Mouse (Mus musculus) myocyte (in vitro differentiated cells): ENCODE measurements at regions not wholly inside any gene's neighbourhood (a gene's known extent, or its start where the extent isn't known, plus 50 kb on each side); places are given as distances from the start of the nearest gene placed in this dataset.
A peak's percentile ranks its signal among the peaks of the same experiment; 100 is the strongest.
"Not testable (repeated sequence)": the region's sequence is repeated elsewhere in the genome, so short reads cannot be mapped to it uniquely, and the experiment has no call there.

Experiments
- H3K27me3 ChIP-seq: one replicate; pipeline ENCODE4 v1.6.1; 2011; ENCODE audit not compliant: control insufficient read depth, insufficient read depth, insufficient read length
- H3K36me3 ChIP-seq: one replicate; pipeline ENCODE4 v1.6.1; 2011; ENCODE audit not compliant: control insufficient read depth, insufficient read depth
- H3K4me2 ChIP-seq: one replicate; pipeline ENCODE4 v1.6.1; 2011; ENCODE audit warnings: low read depth, control low read depth
- H3K4me3 ChIP-seq: one replicate; pipeline ENCODE4 v1.5.1; 2011; ENCODE audit warnings: mild to moderate bottlenecking, control low read depth, moderate library complexity
- H3K79me2 ChIP-seq: one replicate; pipeline ENCODE4 v1.6.1; 2011; ENCODE audit not compliant: control insufficient read depth, insufficient read depth
- H3ac ChIP-seq: one replicate; pipeline ENCODE4 v1.6.1; 2011; ENCODE audit not compliant: control insufficient read depth, insufficient read length
- CEBPB ChIP-seq: IDR thresholded peaks from 2 replicates; pipeline ENCODE4 v1.6.1; 2011; ENCODE audit warnings: mild to moderate bottlenecking, moderate library complexity; ENCODE audit not compliant: poor library complexity, insufficient read depth, severe bottlenecking
- E2F4 ChIP-seq: IDR thresholded peaks from one replicate; pipeline ENCODE4 v1.6.1; 2011; ENCODE audit warnings: mild to moderate bottlenecking, control low read depth, moderate library complexity; ENCODE audit not compliant: insufficient read depth
- MAX ChIP-seq: IDR thresholded peaks from one replicate; pipeline ENCODE4 v1.6.1; 2011; ENCODE audit warnings: low read depth, mild to moderate bottlenecking, control low read depth
- MYOD1 ChIP-seq, 3 experiments: IDR thresholded peaks; one replicate each; pipeline ENCODE4 v1.6.1; 2011; ENCODE audit warnings: control low read depth in 2 of 3, low read depth in 2 of 3, mild to moderate bottlenecking in 2 of 3, moderate library complexity in 1 of 3; ENCODE audit not compliant: insufficient read length in 2 of 3, control insufficient read depth in 1 of 3
- MYOG ChIP-seq, 3 experiments: IDR thresholded peaks; one replicate each; pipeline ENCODE4 v1.6.1; 2011; ENCODE audit warnings: control low read depth in 2 of 3, low read depth in 2 of 3, mild to moderate bottlenecking in 2 of 3; ENCODE audit not compliant: insufficient read length in 2 of 3, control insufficient read depth in 1 of 3, insufficient read depth in 1 of 3
- POLR2A ChIP-seq: IDR thresholded peaks from one replicate; pipeline ENCODE4 v1.6.1; 2011; ENCODE audit warnings: low read depth, mild to moderate bottlenecking, control low read depth, moderate library complexity; ENCODE audit not compliant: insufficient read length
- POLR2AphosphoS2 ChIP-seq: IDR thresholded peaks from one replicate; pipeline ENCODE4 v1.6.1; 2011; ENCODE audit warnings: low read depth, control low read depth; ENCODE audit not compliant: insufficient read length
- REST ChIP-seq: IDR thresholded peaks from one replicate; pipeline ENCODE4 v1.6.1; 2011; ENCODE audit warnings: mild to moderate bottlenecking, control low read depth, moderate library complexity; ENCODE audit not compliant: insufficient read depth, insufficient read length
- SRF ChIP-seq: IDR thresholded peaks from one replicate; pipeline ENCODE4 v1.6.1; 2011; ENCODE audit warnings: low read depth; ENCODE audit not compliant: control insufficient read depth, insufficient read length
- TCF12 ChIP-seq: IDR thresholded peaks from one replicate; pipeline ENCODE4 v1.6.1; 2011; ENCODE audit warnings: mild to moderate bottlenecking, control low read depth; ENCODE audit not compliant: poor library complexity, insufficient read depth, severe bottlenecking
- TCF3 ChIP-seq: IDR thresholded peaks from one replicate; pipeline ENCODE4 v1.6.1; 2011; ENCODE audit warnings: low read depth, control low read depth; ENCODE audit not compliant: insufficient read length
- USF1 ChIP-seq: IDR thresholded peaks from one replicate; pipeline ENCODE4 v1.6.1; 2011; ENCODE audit warnings: low read depth, mild to moderate bottlenecking, control low read depth, moderate library complexity

GRCm38 (mm10) chr16:84625110-84625722 lies 110.3 kb downstream of the A730009L09Rik start:
- H3K79me2 ChIP-seq, result no peaks in the 10 kb centered on the region
- H3ac ChIP-seq, result no peak overlapping the region
- no peak overlapping the region for H3K4me3 ChIP-seq
- TF ChIP-seq POLR2AphosphoS2 (no peak), MYOG (IDR thresholded peaks at IDR 0.05; ENCODE audit: control insufficient read depth in 1 of 3, insufficient read depth in 1 of 3, insufficient read length in 2 of 3, low read depth in 2 of 3) (no peak), CEBPB (no peak), MAX (no peak), MYOD1 (IDR thresholded peaks at IDR 0.05; ENCODE audit: control insufficient read depth in 1 of 3, insufficient read length in 2 of 3, low read depth in 2 of 3) (no peak), E2F4 (no peak), REST (no peak), USF1 (no peak), TCF3 (no peak), TCF12 (no peak), POLR2A (no peak), SRF (no peak)
- no peaks in the 10 kb centered on the region for H3K27me3 ChIP-seq
- H3K36me3 ChIP-seq, result no peaks in the 10 kb centered on the region
- H3K4me2 ChIP-seq, result no peak overlapping the region

DNA sequence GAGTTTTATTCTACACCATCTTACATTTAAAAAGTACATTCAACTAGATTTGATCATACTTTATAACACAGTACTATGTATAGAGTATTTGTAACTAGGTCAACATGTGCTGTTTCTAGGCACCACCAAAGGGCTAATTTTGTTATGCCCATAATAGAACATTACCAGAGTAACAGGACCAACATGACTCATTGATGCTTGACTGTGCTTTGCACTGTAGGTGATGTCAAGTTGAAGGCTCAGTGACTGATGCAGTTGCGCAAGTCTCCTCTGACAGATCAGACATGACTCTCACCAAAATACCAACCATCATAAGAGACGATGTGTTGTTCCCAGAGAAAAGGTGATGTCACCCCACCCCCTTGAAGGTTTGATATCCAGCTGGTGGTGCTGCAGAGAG lies 108.5 kb downstream of the Mrpl39 start:
- no peaks in the 10 kb centered on the region for H3K79me2 ChIP-seq
- no peaks in the 10 kb centered on the region for H3K27me3 ChIP-seq
- H3K36me3 ChIP-seq, result no peaks in the 10 kb centered on the region
- no peak overlapping the region for H3K4me3 ChIP-seq
- TF ChIP-seq CEBPB (peak; percentile 79), TCF3 (no peak)
- no peak overlapping the region for H3K4me2 ChIP-seq
- H3ac ChIP-seq, result no peak overlapping the region

GRCm38 (mm10) chr16:84629868-84630267 lies 105.7 kb downstream of the Mrpl39 start:
- H3K4me3 ChIP-seq, result no peak overlapping the region
- H3ac ChIP-seq, result no peak overlapping the region
- H3K79me2 ChIP-seq, result no peaks in the 10 kb centered on the region
- no peaks in the 10 kb centered on the region for H3K27me3 ChIP-seq
- no peak overlapping the region for H3K4me2 ChIP-seq
- H3K36me3 ChIP-seq, result no peaks in the 10 kb centered on the region
- TF ChIP-seq MYOD1 (IDR thresholded peaks at IDR 0.05; ENCODE audit: control insufficient read depth in 1 of 3, insufficient read length in 2 of 3, low read depth in 2 of 3), result no peak

DNA sequence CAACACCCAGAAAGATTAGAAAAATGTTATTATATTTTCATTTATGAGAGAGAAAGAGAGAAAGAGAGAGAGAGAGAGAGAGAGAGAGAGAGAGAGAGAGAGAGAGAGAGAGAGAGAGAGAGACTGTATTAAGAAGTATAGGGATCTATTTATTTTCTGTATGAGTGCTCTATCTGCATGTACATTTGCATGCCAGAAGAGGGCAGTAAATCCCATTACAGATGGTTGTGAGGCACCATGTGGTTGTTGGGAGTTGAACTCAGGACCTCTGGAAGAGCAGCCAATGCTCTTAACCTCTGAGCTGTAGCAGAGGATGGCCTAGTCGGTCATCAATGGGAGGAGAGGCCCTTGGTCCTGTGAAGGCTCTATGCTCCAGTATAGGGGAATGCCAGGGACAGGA lies 91.1 kb downstream of the Mrpl39 start:
- H3K4me2 ChIP-seq, H3K79me2 ChIP-seq, H3K36me3 ChIP-seq, H3ac ChIP-seq, H3K27me3 ChIP-seq, H3K4me3 ChIP-seq: not testable (repeated sequence)

DNA sequence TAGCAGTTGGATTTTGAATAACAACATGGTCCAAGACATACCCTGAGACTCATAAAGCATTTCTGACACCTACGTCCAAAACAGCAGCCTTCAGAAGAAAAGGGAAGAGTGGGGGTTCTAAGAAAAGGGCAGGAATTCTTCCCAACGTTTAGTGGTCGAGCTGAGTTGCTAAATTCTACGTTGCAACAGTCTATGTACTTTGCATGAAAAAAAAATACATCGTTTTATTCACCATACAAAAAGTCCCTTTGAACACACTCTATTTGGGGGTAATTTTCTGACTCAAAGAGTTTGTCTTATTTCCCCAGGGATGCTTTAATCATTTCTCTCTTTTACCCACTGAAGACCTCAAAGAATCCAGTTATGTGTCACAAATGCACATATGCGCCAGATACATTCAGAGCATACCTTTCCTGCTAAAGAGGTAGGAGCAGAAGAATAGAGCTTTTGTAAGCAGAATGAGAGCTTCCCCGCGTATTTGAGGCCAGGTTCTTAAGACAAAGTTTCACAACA lies 89.3 kb downstream of the Mrpl39 start:
- Histone ChIP-seq H3K4me3 (no peak overlapping the region), H3K27me3 (no peaks in the 10 kb centered on the region), H3K79me2 (no peaks in the 10 kb centered on the region), H3ac (no peak overlapping the region), H3K36me3 (no peaks in the 10 kb centered on the region), H3K4me2 (no peak overlapping the region)
- TF ChIP-seq SRF (no peak), CEBPB (no peak), REST (no peak), MYOG (IDR thresholded peaks at IDR 0.05; ENCODE audit: control insufficient read depth in 1 of 3, insufficient read depth in 1 of 3, insufficient read length in 2 of 3, low read depth in 2 of 3) (no peak), POLR2A (no peak), TCF12 (no peak), USF1 (no peak), POLR2AphosphoS2 (no peak), MAX (no peak), MYOD1 (IDR thresholded peaks at IDR 0.05; ENCODE audit: control insufficient read depth in 1 of 3, insufficient read length in 2 of 3, low read depth in 2 of 3) (no peak), TCF3 (no peak), E2F4 (no peak)

- TF ChIP-seq USF1 (no peak), MAX (no peak), TCF12 (no peak), CEBPB (no peak), POLR2A (no peak), MYOG (IDR thresholded peaks at IDR 0.05; ENCODE audit: control insufficient read depth in 1 of 3, insufficient read depth in 1 of 3, insufficient read length in 2 of 3, low read depth in 2 of 3) (no peak), MYOD1 (IDR thresholded peaks at IDR 0.05; ENCODE audit: control insufficient read depth in 1 of 3, insufficient read length in 2 of 3, low read depth in 2 of 3) (no peak), POLR2AphosphoS2 (no peak), TCF3 (no peak), E2F4 (no peak), REST (no peak), SRF (no peak)
- no peaks in the 10 kb centered on the region for H3K27me3 ChIP-seq
- H3K36me3 ChIP-seq, result no peaks in the 10 kb centered on the region
Measured at GRCm38 (mm10) chr16:84650646-84651045, 84.9 kb downstream of the Mrpl39 start.

More at GRCm38 (mm10) chr16:84650646-84651045, 84.9 kb downstream of the Mrpl39 start:
- H3K4me2 ChIP-seq, result no peak overlapping the region
- H3ac ChIP-seq, result no peak overlapping the region
- no peak overlapping the region for H3K4me3 ChIP-seq
- H3K79me2 ChIP-seq, result no peaks in the 10 kb centered on the region
